Mouse (Mus musculus): ENCODE measurements around the gene Plxna4. TPM values are rescaled to one million over a fixed set of nuclear protein-coding genes. Genes with fewer than 3 reads are reported as not detected.
"Not testable (repeated sequence)": the region's sequence is repeated elsewhere in the genome, so short reads cannot be mapped to it uniquely, and the experiment has no call there.

The Plxna4 gene
- polyA plus RNA-seq, 1 experiment from 2014 or later: 11.0 TPM

DNA sequence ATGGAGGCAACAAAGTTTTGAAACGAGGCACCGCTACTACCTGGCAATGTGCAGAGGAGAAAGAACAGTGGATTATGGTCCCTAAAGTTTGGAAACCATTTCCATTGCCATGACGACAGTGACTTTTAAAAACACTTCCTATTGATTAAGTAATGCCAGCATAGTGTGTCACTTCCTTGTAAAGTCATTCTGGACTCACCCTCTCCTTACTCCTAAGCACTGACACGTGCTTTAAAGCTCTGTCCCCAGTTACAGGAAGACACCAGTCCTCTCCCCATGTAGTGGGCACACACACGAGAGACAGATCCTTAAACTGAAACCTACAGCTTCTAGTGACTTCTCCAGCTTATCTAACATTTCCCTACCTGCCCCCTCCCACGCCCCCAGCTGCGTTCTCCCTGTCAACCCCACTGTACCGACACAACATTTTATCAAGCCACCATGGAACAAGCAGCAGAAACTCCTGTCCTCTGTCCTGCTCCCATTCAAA lies 59.9 kb downstream of the Plxna4 start:
- 85% methylated on average over 8 of the region's 8 CpGs for WGBS
- Histone ChIP-seq H3K9me3 (replicated peaks) (no peaks in the 10 kb centered on the region), H3K4me2 (replicated peaks) (no peak overlapping the region), H3K36me3 (no peaks in the 10 kb centered on the region), H3K4me1 (no peaks in the 10 kb centered on the region), H3K9ac (no peak overlapping the region), H3K4me3 (no peak overlapping the region), H3K27ac (no peak overlapping the region), H3K27me3 (no peaks in the 10 kb centered on the region)
- ATAC-seq (ENCODE audit: low FRiP score): no peak

DNA sequence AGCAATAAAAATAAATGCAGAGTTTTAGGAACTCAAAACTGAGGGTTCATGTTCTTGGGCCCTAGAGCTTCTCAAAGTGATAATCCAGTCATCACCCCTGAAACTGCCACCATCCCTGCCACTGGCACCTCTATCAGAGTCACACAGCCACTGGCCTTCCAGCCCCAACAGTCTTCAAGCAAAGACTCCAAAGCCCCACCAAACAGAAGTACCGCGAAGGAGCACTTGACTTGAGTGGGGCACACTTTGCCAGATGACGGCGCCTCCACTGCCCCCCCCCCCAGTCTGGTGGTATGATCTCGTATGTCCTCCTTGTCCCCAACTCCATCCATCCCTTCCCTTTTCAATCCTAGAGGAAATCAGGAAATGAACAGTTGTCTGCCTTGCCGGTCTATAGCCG lies 60.5 kb downstream of the Plxna4 start:
- Histone ChIP-seq H3K4me1 (no peaks in the 10 kb centered on the region), H3K27me3 (no peaks in the 10 kb centered on the region), H3K9me3 (replicated peaks) (no peaks in the 10 kb centered on the region), H3K4me3 (no peak overlapping the region), H3K9ac (no peak overlapping the region), H3K4me2 (replicated peaks) (no peak overlapping the region), H3K36me3 (no peaks in the 10 kb centered on the region), H3K27ac (no peak overlapping the region)
- 92% methylated on average over 7 of the region's 7 CpGs for WGBS
- ATAC-seq (ENCODE audit: low FRiP score): no peak

DNA sequence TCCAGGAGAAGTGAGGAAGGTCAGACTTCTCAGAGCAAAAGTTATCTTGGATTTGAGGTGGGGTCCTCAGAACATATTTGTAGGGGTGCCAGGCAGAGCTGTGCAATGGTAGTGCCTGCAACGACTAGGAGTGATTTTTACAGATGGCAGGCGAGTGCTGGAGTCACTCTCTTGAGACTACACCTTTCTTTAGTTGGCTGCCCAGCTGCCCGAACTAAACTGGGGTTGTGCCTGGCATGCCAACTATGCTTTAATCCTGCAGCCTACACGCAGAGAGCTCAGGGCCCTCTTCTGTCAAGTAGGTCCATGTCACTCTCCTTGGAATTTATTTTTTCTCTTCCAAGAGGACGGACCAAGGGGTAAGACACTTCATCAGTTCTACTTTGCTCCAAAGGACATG lies 61.2 kb downstream of the Plxna4 start:
- Histone ChIP-seq H3K4me3 (no peak overlapping the region), H3K9ac (no peak overlapping the region), H3K36me3 (no peaks in the 10 kb centered on the region), H3K27ac (no peak overlapping the region), H3K27me3 (no peaks in the 10 kb centered on the region), H3K9me3 (replicated peaks) (no peaks in the 10 kb centered on the region), H3K4me1 (no peaks in the 10 kb centered on the region), H3K4me2 (replicated peaks) (no peak overlapping the region)
- ATAC-seq (ENCODE audit: low FRiP score): no peak
- WGBS: 72% methylated on average over 5 of the region's 5 CpGs

DNA sequence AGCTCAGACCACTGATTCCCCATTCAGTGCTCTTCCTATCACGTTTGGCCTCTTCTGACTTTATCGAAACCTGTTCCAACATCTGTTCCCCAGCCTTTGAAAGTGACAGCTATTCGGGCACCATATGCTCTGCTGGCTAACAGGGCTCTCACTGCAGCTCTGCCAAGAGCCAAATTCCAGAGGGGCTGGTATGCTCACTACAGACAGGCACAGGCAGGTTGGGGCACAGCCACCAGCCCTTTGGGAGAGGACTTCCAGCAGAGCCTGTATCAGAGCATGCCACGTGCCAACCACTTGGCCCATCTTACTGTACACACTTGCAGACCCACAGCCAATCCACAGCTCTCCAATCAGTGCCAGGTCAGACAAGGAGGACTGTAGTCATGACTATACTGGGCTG lies 67.9 kb downstream of the Plxna4 start:
- Histone ChIP-seq H3K27me3 (no peaks in the 10 kb centered on the region), H3K27ac (no peak overlapping the region), H3K9ac (no peak overlapping the region), H3K9me3 (replicated peaks) (no peaks in the 10 kb centered on the region), H3K4me1 (no peaks in the 10 kb centered on the region), H3K36me3 (0 out of 2 replicates have a peak, but pooled peaks cover 2% of the 10 kb centered on the region), H3K4me3 (no peak overlapping the region), H3K4me2 (replicated peaks) (no peak overlapping the region)
- no peak for ATAC-seq (ENCODE audit: low FRiP score)
- WGBS: 79% methylated on average over 4 of the region's 4 CpGs

DNA sequence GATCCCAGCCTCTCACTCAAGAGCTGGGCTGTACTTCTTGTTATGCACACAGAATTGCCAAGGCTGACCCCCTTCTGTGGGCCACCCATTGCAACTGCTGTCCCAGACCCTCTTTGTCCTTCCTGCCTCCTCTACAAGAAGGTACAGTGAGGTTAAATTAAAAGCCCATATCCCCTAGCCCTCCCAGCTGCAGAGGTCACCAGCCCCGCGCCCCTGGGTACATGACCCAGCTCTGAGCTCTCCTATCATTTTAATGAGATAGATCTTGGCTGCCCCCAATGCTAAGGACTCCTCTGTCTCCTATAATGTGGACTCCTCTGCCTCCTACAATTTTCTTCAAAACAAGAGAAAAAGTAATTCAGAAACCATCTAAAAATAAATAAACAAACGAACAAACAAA lies 69.4 kb downstream of the Plxna4 start:
- no peak overlapping the region for H3K4me2 ChIP-seq (replicated peaks)
- ATAC-seq (ENCODE audit: low FRiP score): no peak
- 97% methylated on average over 3 of the region's 3 CpGs for WGBS

DNA sequence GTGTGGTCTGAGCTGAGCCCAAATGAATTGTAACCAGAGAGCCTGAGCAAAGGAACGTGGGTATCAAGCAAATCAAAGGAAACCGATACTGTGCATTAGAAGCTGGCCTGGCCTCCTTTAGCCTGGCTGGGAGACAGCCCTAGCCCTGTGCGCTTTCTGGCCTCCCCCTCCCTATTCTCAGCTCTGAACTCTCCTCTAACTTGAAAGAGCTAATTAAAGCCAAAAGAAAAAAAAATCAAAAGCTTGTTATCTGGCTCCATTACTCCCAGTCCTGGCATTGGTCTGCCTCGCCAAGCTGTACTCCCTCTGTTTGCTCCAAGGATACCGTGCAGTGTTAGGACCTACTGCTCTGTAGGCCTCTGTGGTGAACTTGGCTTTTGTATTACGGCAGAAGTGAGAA lies 73.9 kb downstream of the Plxna4 start:
- no peak overlapping the region for H3K27ac ChIP-seq
- H3K4me3 ChIP-seq: no peak overlapping the region
- 77% methylated on average over 6 of the region's 6 CpGs for WGBS
- 0 out of 2 replicates have a peak, but pooled peaks cover 2% of the 10 kb centered on the region for H3K36me3 ChIP-seq
- H3K4me1 ChIP-seq: no peaks in the 10 kb centered on the region
- ATAC-seq (ENCODE audit: low FRiP score): no peak
- no peak overlapping the region for H3K9ac ChIP-seq
- H3K9me3 ChIP-seq (replicated peaks): no peaks in the 10 kb centered on the region
- no peaks in the 10 kb centered on the region for H3K27me3 ChIP-seq
- H3K4me2 ChIP-seq (replicated peaks): no peak overlapping the region

More for the DNA sequence above, 69.4 kb downstream of the Plxna4 start:
- Histone ChIP-seq H3K4me1 (no peaks in the 10 kb centered on the region), H3K36me3 (0 out of 2 replicates have a peak, but pooled peaks cover 2% of the 10 kb centered on the region), H3K27me3 (no peaks in the 10 kb centered on the region), H3K9me3 (replicated peaks) (no peaks in the 10 kb centered on the region), H3K9ac (no peak overlapping the region), H3K27ac (no peak overlapping the region), H3K4me3 (no peak overlapping the region)

DNA sequence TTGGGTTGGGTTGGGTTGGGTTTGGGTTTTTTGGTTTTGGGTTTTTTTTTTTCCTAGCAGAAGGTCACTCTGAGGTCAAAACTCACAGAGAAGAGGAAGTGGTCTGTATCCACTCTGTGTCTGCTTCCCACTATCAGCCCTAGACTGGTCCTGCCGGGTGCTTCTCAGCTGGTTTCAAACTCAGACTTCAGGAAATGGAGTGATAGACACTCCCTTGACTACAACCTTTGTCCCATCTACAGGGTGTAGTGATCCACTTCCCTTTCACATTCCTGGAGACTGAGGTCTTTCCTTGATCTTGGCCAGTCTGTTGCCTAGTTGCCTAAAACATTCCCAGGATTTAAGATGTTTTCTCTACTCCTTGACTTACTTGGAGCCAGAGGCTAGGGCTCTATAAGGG lies 76.0 kb downstream of the Plxna4 start:
- Histone ChIP-seq H3K4me2 (replicated peaks) (no peak overlapping the region), H3K27me3 (no peaks in the 10 kb centered on the region), H3K4me3 (no peak overlapping the region), H3K4me1 (0 out of 2 replicates have a peak, but pooled peaks cover 3% of the 10 kb centered on the region), H3K9me3 (replicated peaks) (no peaks in the 10 kb centered on the region), H3K27ac (no peak overlapping the region), H3K9ac (no peak overlapping the region), H3K36me3 (no peaks in the 10 kb centered on the region)
- no peak for ATAC-seq (ENCODE audit: low FRiP score)
- 75% methylated on average over 1 of the region's 1 CpGs for WGBS

DNA sequence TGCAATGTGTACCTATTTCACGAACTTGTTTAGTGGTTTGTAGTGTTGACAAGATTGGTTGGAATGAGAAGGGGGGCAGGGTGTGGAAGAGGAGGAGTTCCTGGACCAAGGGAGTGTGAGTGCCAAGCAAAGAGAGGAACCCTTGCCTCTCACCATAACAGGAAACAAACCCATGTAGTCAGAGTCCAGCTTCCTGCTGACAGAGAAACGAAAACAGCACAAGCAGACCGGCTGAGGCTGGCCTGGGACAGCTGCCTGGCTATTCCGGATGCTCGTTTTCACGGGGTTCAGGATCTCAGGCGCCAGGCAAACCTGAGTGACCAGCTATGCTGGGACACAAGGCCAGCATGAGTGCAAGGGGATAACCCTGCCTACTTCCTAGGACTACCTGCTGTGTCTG lies 77.1 kb downstream of the Plxna4 start:
- Histone ChIP-seq H3K4me3 (no peak overlapping the region), H3K4me1 (0 out of 2 replicates have a peak, but pooled peaks cover 3% of the 10 kb centered on the region), H3K9ac (no peak overlapping the region), H3K9me3 (replicated peaks) (no peaks in the 10 kb centered on the region), H3K4me2 (replicated peaks) (no peak overlapping the region), H3K27me3 (no peaks in the 10 kb centered on the region), H3K27ac (no peak overlapping the region), H3K36me3 (no peaks in the 10 kb centered on the region)
- ATAC-seq (ENCODE audit: low FRiP score): no peak
- 82% methylated on average over 7 of the region's 7 CpGs for WGBS

DNA sequence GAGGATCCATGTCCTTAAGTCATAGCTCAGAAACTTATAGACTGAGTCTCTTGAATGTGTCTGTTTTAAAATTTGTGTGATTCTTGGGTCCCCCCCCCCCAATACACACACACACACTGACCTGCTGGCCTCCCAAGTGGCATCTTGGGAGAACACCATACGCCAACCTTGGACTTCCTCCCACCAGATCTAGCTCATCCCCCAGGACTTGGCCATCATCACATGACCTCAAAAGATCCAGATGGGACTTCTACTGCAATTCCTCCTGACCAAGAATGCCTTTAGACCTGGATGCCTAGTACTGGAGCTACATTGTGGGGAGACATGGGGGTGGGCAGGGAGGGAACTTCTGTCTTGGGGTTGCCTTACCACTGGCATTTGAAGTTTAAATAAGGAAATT lies 77.5 kb downstream of the Plxna4 start:
- 0 out of 2 replicates have a peak, but pooled peaks cover 3% of the 10 kb centered on the region for H3K4me1 ChIP-seq
- H3K4me2 ChIP-seq (replicated peaks): no peak overlapping the region
- ATAC-seq (ENCODE audit: low FRiP score): no peak
- no peak overlapping the region for H3K9ac ChIP-seq
- no peak overlapping the region for H3K27ac ChIP-seq
- no peaks in the 10 kb centered on the region for H3K27me3 ChIP-seq
- 93% methylated on average over 1 of the region's 1 CpGs for WGBS
- no peak overlapping the region for H3K4me3 ChIP-seq
- H3K9me3 ChIP-seq (replicated peaks): no peaks in the 10 kb centered on the region
- H3K36me3 ChIP-seq: no peaks in the 10 kb centered on the region

DNA sequence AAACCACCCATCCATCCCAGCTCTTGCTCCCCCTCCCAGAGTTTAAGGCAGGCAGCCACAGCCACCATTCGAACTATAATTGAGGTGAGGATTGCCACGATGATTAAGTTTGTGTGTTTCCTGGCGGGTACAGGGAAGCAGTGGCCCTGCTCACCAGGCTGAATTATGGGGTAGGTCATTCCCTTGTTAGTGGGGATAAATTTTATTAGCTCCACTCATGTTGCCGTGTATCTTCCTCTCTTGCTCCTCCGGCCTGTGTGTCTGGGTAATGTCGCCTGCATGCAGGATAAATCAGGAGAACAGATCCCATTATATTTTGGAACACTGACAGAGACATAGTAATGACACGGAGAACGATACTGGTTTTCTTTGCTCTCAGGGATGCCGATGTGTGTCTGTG lies 78.9 kb downstream of the Plxna4 start:
- Histone ChIP-seq H3K36me3 (no peaks in the 10 kb centered on the region), H3K27ac (no peak overlapping the region)
- WGBS: 74% methylated on average over 9 of the region's 9 CpGs

DNA sequence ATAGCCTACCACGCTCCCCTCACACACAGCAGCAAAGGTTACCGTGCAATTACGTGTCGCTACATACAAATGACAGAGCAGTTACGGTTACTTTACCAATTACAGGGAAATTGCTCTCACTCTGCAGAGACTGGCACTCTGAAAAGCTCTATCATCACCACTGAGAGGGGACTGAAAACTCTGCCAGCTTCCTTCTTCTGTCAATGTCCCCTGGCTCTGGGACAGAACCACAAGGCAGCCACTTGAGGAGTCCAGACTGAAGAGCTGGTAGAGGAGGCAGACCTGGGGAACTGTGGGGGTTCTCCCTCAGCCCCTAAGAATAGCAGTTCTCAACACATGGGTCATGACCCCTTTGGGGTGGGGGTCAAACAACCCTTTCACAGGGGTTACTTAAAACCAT lies 83.0 kb downstream of the Plxna4 start:
- Histone ChIP-seq H3K4me3 (no peak overlapping the region), H3K4me1 (peaks cover 10% of the 10 kb centered on the region; the same call in 1 of the 2 replicates), H3K9me3 (replicated peaks) (no peaks in the 10 kb centered on the region), H3K27ac (no peak overlapping the region), H3K4me2 (replicated peaks) (no peak overlapping the region), H3K9ac (no peak overlapping the region), H3K27me3 (no peaks in the 10 kb centered on the region), H3K36me3 (no peaks in the 10 kb centered on the region)
- ATAC-seq (ENCODE audit: low FRiP score): no peak
- WGBS: 73% methylated on average over 5 of the region's 5 CpGs

More for the DNA sequence above, 78.9 kb downstream of the Plxna4 start:
- Histone ChIP-seq H3K9me3 (replicated peaks) (no peaks in the 10 kb centered on the region), H3K4me3 (no peak overlapping the region), H3K27me3 (no peaks in the 10 kb centered on the region), H3K4me1 (peaks cover 10% of the 10 kb centered on the region; the same call in 1 of the 2 replicates), H3K4me2 (replicated peaks) (no peak overlapping the region), H3K9ac (no peak overlapping the region)
- no peak for ATAC-seq (ENCODE audit: low FRiP score)

DNA sequence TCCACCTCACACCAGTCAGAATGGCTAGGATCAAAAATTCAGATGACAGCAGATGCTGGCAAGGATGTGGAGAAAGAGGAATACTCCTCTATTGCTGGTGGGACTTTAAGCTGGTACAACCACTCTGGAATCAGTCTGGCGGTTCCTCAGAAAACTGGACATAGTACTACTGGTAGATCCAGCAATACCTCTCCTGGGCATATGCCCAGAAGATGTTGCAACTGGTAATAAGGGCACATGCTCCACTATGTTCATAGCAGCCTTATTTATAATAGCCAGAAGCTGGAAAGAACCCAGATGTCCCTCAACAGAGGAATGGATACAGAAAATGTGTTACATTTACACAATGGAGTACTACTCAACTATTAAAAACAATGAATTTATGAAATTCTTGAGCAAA lies 86.8 kb downstream of the Plxna4 start:
- H3K9ac ChIP-seq; H3K4me3 ChIP-seq; H3K4me1 ChIP-seq; H3K36me3 ChIP-seq; H3K9me3 ChIP-seq (replicated peaks); H3K27ac ChIP-seq; H3K27me3 ChIP-seq; ATAC-seq (ENCODE audit: low FRiP score); H3K4me2 ChIP-seq (replicated peaks): not testable (repeated sequence)
- WGBS: 95% methylated on average over 1 of the region's 1 CpGs

DNA sequence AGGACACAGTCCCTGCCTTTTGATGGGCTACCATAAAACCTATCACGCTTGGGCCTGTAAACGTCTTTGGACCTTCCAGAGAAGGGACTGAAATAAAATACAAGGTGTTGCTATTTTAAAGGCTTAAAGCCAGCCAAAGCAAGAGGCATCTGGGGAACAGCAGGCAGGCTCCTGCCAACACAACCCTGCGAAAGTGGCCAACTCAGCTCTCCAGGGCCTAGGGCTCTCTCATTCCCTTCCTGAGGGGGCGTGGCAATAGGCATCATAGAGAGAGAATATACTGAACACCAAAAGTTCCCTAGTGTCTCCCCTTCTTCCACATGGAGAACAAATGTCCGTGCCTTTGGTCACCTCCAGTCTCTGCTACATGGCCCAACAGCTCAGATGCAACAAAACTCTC lies 89.9 kb downstream of the Plxna4 start:
- no peak overlapping the region for H3K4me2 ChIP-seq (replicated peaks)
- H3K4me1 ChIP-seq: peaks cover 3% of the 10 kb centered on the region
- no peak overlapping the region for H3K9ac ChIP-seq
- ATAC-seq (ENCODE audit: low FRiP score): no peak
- no peaks in the 10 kb centered on the region for H3K9me3 ChIP-seq (replicated peaks)
- no peaks in the 10 kb centered on the region for H3K36me3 ChIP-seq
- H3K27me3 ChIP-seq: no peaks in the 10 kb centered on the region
- H3K4me3 ChIP-seq: no peak overlapping the region
- H3K27ac ChIP-seq: no peak overlapping the region
- WGBS: 89% methylated on average over 5 of the region's 5 CpGs
